Mouse (Mus musculus) cerebellum, postnatal 4 days (tissue): ENCODE data around the gene Notch4.
"Not testable (repeated sequence)": the region's sequence is repeated elsewhere in the genome, so short reads cannot be mapped to it uniquely, and the experiment has no call there.

Source experiments
- DNase-seq, 2 experiments: peaks; one replicate each; pipeline ENCODE4 v3.0.0; 2022; ENCODE audit warnings: low spot score in 2 of 2, mixed read lengths in 1 of 2

The Notch4 gene

DNA sequence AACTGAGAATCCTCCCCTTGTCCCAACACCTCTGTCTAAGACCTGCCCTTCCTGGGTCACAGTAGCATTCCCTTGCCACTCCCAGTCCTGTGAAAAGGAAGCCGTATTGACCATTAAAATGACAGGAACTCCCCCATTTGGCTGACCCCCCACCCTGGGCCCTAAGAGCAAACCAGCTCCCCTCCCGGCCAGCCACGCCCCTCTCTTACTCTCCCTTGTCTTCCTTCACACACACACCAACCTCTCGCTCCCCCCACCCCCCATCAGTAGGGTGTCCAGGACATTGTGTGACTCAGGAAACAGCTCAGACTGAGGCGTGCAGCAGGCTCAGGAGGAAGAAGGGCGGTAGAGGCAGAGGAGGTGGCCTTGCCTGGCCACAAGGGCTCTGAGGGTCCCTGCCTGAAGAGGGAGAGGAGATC, at the start of gene Notch4:
Notch4 (plus strand) TSS at position 266 of the 419 bp plus-strand sequence.
- no peak for DNase-seq

DNA sequence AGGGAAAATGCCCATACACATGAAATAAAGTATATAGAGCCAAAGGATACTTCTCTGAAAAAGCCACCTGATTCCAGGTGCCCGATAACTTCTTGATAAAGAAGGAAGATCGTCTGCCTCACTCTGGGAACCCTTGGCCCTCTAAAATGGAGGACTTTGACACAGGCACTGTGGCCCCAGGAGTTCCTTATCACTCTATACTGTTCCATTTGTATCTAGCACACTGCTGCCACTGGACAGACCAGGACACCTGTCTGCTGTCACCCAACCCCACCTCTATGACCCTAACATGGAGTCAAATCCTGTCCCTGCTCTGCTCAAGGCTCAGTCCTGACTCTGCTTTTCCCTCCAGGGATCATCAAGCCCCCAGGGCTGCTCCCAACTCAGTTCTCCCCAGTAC, 47.6 kb upstream of the Notch4 start:
- no peak for DNase-seq

DNA sequence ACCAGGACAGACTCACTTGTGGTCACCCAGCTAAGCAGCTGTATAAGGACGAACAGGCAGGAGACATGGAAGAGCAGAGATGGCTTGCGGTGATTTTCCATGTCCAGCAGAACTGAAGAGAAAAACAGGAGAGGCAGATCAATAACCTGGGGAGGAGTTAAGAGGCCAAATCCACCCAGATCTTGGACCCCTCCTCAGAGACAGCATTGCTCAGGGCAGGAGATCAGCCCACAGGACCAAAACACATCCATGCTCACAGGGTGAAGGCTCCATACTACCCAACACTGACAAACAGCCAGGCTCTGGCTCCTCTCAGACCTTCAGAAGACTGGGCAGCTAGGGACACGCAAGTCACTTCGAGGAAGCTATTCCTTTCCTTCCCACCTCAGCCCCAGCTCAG, 46.8 kb upstream of the Notch4 start, which contains the start of gene Btnl6:
Btnl6 (minus strand) TSS at position 101 of the 400 bp plus-strand sequence.
- no peak for DNase-seq

DNA sequence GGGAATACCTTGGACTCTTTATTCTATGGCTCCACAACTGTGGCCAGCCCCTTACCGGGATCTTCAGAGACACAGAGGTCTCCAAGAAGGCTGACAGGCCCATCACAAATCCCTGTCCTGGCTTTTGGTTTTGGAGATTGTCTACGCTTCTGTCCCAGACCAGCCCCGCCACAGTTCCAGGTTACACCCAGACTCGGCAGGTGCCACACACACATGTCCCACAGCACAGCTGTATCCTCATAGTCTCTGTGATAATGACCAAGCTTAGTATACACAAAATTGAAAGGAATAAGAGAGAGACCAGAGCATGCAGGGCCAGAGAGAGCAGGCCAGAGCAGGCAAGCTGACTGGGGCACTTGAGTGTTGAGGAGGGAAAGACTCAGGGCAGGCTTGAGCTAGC, 46.3 kb upstream of the Notch4 start:
- DNase-seq: no peak

DNA sequence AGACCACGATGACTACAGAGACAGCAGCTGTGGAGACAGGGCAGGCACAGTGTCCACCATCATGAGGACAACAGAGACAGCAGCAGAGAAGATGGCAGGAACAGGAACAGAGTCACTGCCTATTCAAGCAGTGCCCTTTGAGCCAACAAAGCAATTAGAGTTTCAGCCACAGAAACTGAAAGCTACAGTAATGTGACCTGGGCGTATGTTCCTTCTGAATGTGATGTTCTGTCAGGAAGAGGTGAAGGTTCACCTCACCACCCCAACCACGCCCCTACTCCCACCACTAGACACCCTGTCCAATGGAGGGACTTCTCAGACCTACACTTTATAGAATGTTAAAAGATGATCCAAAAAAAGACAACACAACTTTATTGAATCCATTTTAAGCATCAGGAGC, 45.5 kb upstream of the Notch4 start:
- DNase-seq: not testable (repeated sequence)

DNA sequence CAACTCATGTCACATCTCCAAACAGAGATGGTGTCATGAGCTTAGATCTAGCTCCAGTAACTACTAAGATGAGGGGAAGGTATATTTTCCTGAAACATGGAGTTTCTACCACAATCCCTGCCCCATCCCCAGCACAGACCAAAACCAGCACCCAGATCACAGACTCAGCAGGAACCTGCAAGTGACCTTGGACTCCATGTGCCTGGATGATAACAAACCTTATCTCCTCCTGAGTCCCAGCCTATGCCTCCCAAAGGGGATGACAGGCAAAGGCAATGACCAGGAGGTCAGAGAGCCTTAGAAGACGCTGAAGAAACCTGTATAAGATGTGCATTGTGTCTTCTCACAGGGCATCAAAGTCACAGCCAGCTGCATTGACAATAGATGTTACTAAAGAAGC, 45.1 kb upstream of the Notch4 start:
- DNase-seq: no peak

DNA sequence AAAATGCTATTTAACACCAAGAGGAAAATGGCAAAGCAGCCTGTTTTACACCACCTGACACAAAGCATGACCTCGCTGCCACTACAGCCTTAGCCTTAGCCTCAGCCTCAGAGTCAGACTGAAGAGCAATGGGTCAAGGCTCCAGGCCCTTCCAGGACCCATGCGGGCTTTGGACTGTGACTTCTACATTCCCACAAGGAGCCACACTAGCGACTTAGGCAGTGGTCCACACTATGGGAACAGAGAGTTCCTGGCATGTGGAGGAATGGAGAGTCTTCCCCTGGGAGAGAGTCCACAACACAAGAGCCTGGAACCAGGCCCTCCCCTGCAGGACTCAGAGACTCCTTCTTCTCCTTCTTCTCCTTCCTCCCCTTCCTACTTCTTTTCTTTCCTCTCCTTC, 31.4 kb upstream of the Notch4 start:
- no peak for DNase-seq

DNA sequence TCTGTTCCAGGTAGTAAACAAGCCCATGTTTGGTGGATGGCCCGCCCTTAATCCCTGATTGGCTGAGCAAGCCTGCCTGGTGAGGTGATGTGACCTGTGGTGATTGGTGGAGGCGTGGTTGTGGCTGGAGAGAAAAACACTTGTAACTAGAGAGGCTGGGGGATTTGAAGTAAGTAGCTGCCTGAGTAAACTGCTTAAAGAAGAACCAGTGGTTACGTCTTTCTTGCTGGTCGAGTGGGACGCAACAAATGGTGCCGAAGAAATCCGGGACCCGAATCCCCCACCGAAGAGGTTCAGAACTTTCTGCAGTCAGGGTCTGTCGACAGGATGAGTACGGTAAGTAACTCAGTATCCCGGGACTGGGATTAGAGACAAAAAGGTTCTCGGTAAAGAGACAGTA, 20.5 kb upstream of the Notch4 start:
- DNase-seq: not testable (repeated sequence)

DNA sequence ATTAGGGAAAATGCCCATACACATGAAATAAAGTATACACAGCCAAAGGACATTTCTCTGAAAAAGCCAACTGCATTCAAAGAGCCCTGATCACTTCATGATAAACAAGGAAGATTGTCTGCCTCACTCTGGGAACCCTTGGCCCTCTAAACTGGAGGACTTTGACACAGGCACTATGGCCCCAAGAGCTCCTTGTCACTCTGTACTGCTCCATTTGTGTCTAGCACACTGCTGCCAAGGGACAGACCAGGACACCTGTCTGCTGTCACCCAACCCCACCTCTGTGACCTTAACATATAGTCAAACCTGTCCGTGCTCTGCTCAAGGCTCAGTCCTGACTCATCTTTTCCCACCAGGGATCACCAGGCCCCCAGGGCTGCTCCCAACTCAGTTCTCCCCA, 17.3 kb upstream of the Notch4 start:
- no peak for DNase-seq

DNA sequence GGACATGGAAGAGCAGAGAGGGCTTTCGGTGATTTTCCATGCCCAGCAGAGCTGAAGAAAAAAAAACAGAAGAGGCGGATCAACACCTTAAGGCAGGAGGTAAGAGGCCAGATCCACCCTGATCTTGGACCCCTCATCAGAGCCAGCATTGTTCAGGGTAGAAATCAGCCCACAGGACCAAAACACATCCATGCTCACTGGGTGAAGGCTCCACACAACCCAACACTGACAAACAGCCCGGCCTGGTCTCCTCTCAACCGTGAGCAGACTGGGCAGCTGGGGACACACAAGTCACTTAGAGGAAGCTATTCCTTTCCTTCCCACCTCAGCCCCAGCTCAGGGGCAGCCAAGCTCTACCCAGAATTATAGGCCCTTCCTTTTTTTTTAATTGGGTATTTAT, 16.5 kb upstream of the Notch4 start:
- no peak for DNase-seq

DNA sequence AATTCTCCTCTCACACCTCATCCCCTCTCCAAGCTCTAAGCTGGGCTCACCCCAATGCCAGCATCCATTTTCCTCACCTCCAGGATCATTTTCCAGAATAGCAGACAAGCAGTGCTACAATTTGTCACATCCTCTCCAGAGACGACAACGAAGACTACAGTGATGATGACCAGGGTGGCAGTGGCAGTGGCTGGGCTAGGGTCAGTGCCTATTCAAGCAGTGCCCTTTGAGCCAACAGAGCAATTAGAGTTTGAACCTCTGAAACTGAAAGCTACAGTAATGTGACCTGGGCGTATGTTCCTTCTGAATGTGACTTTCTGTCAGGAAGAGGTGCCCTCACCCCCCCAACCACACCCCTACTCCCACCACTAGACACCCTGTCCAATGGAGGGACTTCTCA, 14.9 kb upstream of the Notch4 start:
- DNase-seq: no peak

DNA sequence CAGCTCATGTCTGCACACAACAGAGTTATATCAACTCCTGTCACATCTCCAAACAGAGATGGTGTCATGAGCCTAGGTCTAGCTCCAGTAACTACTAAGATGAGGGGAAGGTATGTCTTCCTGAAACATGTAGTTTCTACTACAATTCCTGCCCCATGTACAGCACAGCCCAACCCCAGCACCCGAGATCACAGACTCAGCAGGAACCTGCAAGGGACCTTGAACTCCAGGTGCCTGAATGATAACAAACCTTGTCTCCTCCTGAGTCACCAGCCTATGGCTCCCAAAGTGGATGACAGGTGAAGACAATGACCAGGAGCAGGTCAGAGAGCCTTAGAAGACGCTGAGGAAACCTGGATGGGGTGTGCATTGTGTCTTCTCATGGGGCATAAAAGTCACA, 14.2 kb upstream of the Notch4 start:
- no peak for DNase-seq

DNA sequence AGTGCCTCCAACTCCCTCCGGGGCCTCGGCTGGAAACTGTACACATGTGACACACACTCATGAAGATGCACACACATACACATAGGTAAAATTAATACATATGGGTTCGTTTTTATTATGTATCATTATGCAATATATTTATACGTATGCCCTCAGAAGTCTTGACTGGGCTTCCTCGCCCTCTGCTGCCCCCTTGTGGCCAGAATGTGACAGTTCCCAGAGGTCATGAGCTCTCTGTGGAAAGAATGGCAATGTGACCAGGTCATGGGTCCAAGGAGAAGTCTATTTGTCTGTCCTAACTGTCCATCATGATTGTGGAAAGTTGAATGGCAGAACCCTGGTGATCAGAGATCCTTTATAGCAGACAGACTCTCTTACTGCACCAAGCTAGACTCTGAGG, 8.6 kb upstream of the Notch4 start:
- peak; percentile 64 to 76 for DNase-seq

DNA sequence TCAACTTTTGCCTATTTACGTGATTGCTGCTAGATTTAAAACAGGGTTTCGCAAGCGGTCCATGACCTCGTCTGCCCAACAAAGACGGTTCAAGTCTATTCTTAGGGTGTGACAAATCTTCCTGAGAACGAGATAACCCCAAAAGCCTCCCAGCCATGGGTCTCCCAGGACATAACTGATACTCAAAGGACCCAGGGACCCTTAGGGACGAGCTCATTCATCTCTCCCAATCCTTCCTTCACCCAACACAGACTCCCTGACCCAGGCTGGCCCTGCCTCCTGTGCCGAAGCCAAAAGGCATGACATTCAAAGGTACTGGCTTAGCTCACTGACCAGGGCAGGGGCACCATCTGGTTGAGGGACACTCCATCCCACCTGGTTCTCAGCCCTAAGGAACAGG, 7.7 kb upstream of the Notch4 start:
- DNase-seq: no peak

DNA sequence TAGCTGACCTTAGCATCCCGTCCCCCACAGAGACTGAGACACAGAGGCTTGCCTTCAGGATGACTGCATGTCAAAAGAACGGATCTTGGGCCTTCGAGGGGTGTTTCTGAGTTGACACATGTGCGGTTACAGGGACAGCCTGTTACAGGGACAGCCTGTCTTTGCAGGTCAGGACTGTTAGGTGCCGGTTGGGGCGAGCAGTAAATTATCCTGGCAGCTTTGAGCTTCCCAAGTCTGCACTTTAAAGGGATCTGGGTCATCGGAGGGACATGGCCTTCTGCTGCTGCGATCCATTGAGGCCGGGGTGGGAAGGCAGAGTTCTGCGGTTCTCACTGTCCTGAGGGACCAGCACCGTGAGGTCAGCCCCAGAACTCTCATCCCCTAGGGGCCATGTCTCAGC, 6.7 kb upstream of the Notch4 start:
- DNase-seq: no peak

DNA sequence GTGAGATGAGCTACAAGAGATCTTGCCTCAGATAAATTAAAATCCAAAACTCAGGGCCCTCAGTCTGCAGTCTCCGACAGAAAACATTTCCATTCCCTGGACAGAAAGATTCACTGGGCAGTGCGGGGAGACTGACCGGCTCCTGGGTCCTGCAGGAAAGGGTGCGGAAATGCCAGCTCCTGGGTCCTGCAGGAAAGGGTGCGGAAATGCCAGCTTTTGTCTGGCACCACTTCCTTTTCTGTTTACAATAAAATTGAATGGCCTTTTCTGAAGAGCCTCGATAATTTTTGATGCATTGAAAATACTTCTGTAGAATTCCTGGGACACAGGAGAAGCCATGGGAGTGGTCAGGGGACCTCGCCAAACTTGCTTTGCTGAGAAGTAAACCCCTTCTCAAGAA, 5.0 kb upstream of the Notch4 start:
- no peak for DNase-seq

DNA sequence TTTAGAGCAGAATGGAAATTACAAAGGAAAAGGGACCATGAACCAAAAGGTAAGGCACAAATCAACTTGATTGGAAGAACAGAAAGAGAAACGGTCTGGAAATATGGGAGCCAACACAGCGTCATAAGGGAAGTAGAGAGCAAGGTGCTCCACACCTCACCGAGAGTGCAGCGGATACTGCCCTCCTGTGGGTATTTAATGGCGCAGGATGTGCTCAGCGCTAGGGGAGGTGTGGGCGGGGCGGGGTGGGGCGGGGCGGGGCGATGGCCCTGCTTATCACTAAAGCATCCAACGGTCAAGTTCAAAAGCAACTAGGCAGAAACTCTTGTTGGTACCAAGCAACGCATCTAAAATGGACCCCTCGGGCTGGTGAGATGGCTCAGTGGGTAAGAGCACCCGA, 4.2 kb upstream of the Notch4 start:
- DNase-seq: no peak

DNA sequence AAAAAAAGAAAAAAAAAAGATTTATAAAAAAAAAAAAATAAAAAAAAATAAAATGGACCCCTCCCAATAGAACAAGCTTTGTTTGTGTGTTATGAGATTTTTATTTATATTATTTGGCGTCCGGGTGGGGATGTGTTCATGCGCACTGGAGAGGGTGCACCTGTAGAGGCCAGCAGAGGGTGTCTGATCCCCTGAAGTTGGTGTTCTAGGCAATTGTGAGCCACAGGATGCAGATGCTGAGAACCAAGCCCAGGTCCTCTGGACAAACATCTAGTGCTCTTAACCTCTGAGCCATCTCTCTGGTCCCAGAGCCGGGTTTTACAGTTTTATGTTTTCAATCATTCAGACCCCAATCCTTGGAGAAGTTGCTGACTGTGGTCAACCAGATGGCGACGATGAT, 3.6 kb upstream of the Notch4 start:
- no peak for DNase-seq

DNA sequence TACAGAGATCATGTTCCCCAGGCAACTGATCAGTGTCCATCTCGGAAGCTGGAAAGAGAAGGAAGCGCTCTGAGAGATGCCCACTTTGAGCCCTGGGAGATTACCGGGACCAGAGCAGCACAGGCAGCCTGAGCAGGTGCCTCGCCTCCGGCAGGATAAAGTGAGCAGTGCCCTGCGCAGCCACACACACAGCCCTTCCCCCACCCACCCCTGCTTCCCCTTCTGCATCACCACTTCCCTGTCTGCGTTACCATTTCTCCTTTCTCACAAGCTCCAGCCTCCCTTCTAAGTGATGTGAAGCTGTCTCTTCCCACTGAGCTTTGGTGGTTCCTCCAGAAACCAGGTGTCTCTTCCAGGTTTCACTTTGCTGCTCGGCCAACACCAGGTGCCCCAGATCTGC, 2.9 kb upstream of the Notch4 start:
- DNase-seq: no peak

DNA sequence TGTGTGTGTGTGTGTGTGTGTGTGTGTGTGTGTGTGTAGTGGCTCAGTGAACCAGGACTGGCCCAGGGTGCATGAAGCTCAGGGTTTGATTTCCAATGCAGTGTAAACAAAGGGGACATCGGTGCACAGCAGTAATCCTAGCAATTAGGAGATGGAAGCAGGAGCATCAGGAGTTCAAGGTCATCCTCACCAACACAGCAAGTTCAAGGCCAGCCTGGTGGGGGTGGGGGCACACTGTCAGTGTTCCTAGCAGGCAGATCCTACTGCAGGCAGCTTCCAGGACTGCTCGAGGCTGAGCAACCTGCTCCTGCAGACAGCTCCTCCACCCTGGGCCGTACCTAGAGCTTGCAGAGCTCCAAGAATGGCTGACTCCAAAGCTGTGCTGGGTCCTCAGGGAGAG, 1.5 kb upstream of the Notch4 start:
- DNase-seq: no peak

DNA sequence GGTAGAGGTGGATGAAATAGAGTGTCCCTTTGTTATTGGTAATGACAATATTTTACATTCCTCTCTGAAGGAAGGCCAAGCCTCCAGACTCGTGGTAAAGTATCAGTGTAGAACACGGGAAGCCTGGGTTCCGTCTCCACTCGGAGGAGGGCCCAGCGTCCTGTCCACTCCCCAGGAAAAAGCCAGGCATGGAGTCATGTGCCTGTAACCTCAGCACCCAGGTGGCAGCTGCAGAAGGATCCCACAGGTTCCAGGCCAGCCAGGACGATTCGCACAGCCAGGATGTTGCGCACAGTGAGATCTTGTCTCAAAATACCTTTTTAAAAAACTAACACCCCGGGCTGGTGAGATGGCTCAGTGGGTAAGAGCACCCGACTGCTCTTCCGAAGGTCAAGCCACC, 714 bp upstream of the Notch4 start:
- no peak for DNase-seq

DNA sequence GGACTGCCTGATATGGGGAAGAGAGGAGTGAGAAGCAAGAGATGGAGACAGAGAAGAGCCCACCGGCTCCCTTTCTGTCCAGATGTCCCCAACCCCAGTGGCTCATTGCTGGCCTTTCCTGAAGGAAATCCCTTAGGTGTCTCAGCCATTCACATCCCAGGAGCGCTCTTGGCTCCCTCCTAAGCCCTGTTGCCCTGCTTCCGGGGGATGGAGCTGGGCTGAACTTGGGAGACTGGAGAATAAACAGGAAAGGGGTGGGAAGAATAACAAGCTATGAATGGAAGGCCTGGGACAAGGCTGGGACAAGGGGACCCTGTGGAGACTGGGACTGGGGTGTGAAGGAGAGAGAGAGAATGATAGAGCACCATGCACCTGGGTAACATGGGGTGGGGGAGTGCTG, 728 bp downstream of the Notch4 start:
- no peak for DNase-seq

DNA sequence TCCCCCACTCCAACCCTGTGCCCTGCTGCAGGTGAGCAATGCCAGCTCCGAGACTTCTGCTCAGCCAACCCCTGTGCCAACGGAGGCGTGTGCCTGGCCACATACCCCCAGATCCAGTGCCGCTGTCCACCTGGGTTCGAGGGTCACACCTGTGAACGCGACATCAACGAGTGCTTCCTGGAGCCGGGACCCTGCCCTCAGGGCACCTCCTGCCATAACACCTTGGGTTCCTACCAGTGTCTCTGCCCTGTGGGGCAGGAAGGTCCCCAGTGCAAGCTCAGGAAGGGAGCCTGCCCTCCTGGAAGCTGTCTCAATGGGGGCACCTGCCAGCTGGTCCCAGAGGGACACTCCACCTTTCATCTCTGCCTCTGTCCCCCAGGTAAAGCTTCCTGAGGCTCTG, 3.2 kb downstream of the Notch4 start:
- DNase-seq: no peak

DNA sequence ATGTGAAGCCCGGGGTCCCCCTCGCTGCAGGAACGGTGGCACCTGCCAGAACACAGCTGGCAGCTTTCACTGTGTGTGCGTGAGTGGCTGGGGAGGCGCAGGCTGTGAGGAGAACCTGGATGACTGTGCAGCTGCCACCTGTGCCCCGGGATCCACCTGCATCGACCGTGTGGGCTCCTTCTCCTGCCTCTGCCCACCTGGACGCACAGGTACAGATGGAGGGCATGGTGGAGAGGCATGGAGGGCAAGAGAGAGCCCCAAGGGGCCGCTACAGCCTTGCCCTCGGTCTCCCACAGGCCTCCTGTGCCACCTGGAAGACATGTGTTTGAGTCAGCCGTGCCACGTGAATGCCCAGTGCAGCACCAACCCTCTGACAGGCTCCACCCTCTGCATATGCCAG, 4.4 kb downstream of the Notch4 start:
- DNase-seq: no peak

DNA sequence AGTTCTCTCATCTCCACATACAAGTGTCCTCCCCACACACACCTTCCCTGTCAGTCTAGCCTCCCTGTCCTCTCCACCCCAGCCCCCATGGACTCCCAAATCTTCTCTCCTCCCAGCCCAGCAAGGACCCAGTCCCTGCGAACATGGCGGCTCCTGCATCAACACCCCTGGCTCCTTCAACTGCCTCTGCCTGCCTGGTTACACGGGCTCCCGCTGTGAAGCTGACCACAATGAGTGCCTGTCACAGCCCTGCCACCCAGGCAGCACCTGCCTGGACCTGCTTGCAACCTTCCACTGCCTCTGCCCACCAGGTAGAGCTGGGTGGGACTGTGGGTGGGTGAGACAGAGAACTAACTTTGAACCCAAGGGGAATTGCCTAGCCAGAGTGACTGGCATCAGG, 5.9 kb downstream of the Notch4 start:
- no peak for DNase-seq
